8 mouse cellular contexts compared by ENCODE assay signal in the genomic region with DNA sequence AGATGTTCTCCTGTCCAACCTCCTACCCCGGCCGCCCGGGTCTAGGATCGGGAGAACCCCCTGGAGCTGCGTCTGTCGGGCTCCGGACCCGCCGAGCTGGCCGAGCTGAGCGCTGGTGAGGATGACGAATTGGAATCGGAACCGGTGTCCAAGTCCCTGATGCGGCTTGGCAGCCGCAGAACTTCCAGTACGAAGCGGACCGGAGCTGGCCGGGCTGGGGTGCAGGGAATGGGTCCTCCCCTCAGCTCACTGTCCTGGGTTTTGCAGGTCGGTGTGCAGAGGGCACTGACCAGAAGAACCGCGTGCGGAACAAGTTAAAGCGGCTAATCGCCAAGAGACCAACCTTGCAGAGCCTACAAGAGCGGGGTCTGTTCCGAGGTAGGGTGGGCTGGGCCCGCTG. TPM values are rescaled to one million over a fixed set of nuclear protein-coding genes. Genes with fewer than 3 reads are reported as not detected.
DNase-seq lines count a peak whose midpoint lies in the region; ATAC-seq and TF ChIP-seq lines count a peak whose summit lies in the region.

No protein-coding gene starts in this region.

- peak; percentile 1; the same call in 1 of the 2 replicates for ATAC-seq in lung, postnatal 0 days
- ATAC-seq in hindbrain, embryonic 13.5 days (ENCODE audit: low FRiP score) = no peak
- ATAC-seq in liver, postnatal 0 days = no peak; the same call in 1 of the 2 replicates
- no peak for ATAC-seq in CD4-positive, CD25-positive, alpha-beta regulatory T cell, adult 4 months

- no peak overlapping the region for H3K9ac ChIP-seq in lung, postnatal 0 days (replicated peaks; ENCODE audit: low read depth)
- peak overlapping the region; percentile 63 for H3K9ac ChIP-seq in hindbrain, embryonic 13.5 days
- H3K9ac ChIP-seq in liver, postnatal 0 days (replicated peaks) = peak overlapping the region; percentile 66

- H3K9me3 ChIP-seq in lung, postnatal 0 days (ENCODE audit: low read length) = no peaks in the 10 kb centered on the region
- H3K9me3 ChIP-seq in forebrain, embryonic 10.5 days = 0 out of 2 replicates have a peak, but pooled peaks cover 5% of the 10 kb centered on the region
- H3K9me3 ChIP-seq in hindbrain, embryonic 13.5 days = no peaks in the 10 kb centered on the region
- no peaks in the 10 kb centered on the region for H3K9me3 ChIP-seq in liver, postnatal 0 days (ENCODE audit: low read length)

- H3K4me3 ChIP-seq in lung, postnatal 0 days (ENCODE audit: low read depth, low read length) = peak overlapping the region; percentile 40
- peak overlapping the region; percentile 52 for H3K4me3 ChIP-seq in forebrain, embryonic 10.5 days
- H3K4me3 ChIP-seq in hindbrain, embryonic 13.5 days = peak overlapping the region; percentile 36
- H3K4me3 ChIP-seq in liver, postnatal 0 days (ENCODE audit: low read depth, low read length) = peak overlapping the region; percentile 56

- WGBS in lung, postnatal 0 days = 10% methylated on average over 28 of the region's 29 CpGs
- 5% methylated on average over 29 of the region's 29 CpGs for WGBS in forebrain, embryonic 10.5 days
- 3% methylated on average over 29 of the region's 29 CpGs for WGBS in hindbrain, embryonic 13.5 days
- WGBS in liver, postnatal 0 days (ENCODE audit: insufficient replicate concordance) = 35% methylated on average over 29 of the region's 29 CpGs

- no peak overlapping the region for H3K27ac ChIP-seq in lung, postnatal 0 days (ENCODE audit: low read length)
- H3K27ac ChIP-seq in forebrain, embryonic 10.5 days = peak overlapping the region; percentile 67; the same call in 1 of the 2 replicates
- no peak overlapping the region for H3K27ac ChIP-seq in hindbrain, embryonic 13.5 days
- H3K27ac ChIP-seq in liver, postnatal 0 days (ENCODE audit: low read depth) = no peak overlapping the region

- H3K36me3 ChIP-seq in lung, postnatal 0 days (ENCODE audit: insufficient read depth, low read length) = no peaks in the 10 kb centered on the region
- H3K36me3 ChIP-seq in forebrain, embryonic 10.5 days (replicated peaks) = peaks cover 21% of the 10 kb centered on the region
- no peaks in the 10 kb centered on the region for H3K36me3 ChIP-seq in hindbrain, embryonic 13.5 days
- H3K36me3 ChIP-seq in liver, postnatal 0 days (replicated peaks; ENCODE audit: insufficient read depth, low read length) = peaks cover 5% of the 10 kb centered on the region

- TF ChIP-seq CTCF in lung, postnatal 0 days (IDR thresholded peaks at IDR 0.05) = no peak
- TF ChIP-seq CTCF in liver, postnatal 0 days (IDR thresholded peaks at IDR 0.05; ENCODE audit: low read depth) = no peak

- no peak for TF ChIP-seq EP300 in lung, postnatal 0 days (IDR thresholded peaks at IDR 0.05)
- TF ChIP-seq EP300 in liver, postnatal 0 days (IDR thresholded peaks at IDR 0.05; ENCODE audit: low read depth) = no peak

- peaks cover 52% of the 10 kb centered on the region for H3K27me3 ChIP-seq in lung, postnatal 0 days (replicated peaks; ENCODE audit: insufficient read depth, low read length)
- H3K27me3 ChIP-seq in forebrain, embryonic 10.5 days (ENCODE audit: poor library complexity, severe bottlenecking) = peaks cover 100% of the 10 kb centered on the region
- H3K27me3 ChIP-seq in hindbrain, embryonic 13.5 days = peaks cover 94% of the 10 kb centered on the region
- H3K27me3 ChIP-seq in liver, postnatal 0 days (ENCODE audit: insufficient read depth, low read length) = no peaks in the 10 kb centered on the region

- DNase-seq in lung, postnatal 0 days (ENCODE audit: low spot score) = no peak
- DNase-seq in lung, postnatal 14 days = no peak
- DNase-seq in forebrain, embryonic 10.5 days (ENCODE audit: extremely low spot score, low spot score) = peak; percentile 41
- no peak for DNase-seq in liver, postnatal 0 days
- no peak for DNase-seq in left cerebral cortex, adult 18-20 months (ENCODE audit: low spot score in 2 of 2)
- DNase-seq in ovary, postnatal 36 days (ENCODE audit: low spot score) = no peak

- H3K4me1 ChIP-seq in lung, postnatal 0 days (ENCODE audit: insufficient read depth, low read depth, low read length) = peaks cover 8% of the 10 kb centered on the region
- H3K4me1 ChIP-seq in forebrain, embryonic 10.5 days = peaks cover 18% of the 10 kb centered on the region
- peaks cover 17% of the 10 kb centered on the region for H3K4me1 ChIP-seq in hindbrain, embryonic 13.5 days (replicated peaks)
- peaks cover 22% of the 10 kb centered on the region for H3K4me1 ChIP-seq in liver, postnatal 0 days (ENCODE audit: insufficient read depth)

- peak overlapping the region; percentile 69 for H3K4me2 ChIP-seq in lung, postnatal 0 days (replicated peaks; ENCODE audit: low read depth, low read length)
- peak overlapping the region; percentile 59 for H3K4me2 ChIP-seq in hindbrain, embryonic 13.5 days
- peak overlapping the region; percentile 91 for H3K4me2 ChIP-seq in liver, postnatal 0 days (ENCODE audit: low read depth, low read length)

RNA-seq across cellular contexts. Expression of a gene that starts 5.1 kb away (rescaled TPM):
- polyA plus RNA-seq in lung, postnatal 0 days (2015; fragmentation: Nextera tagmentation; extraction: Ambion mirVana) = 8.5 TPM in 2 replicates
- 1.5 and 1.7 TPM in 2 replicates for polyA plus RNA-seq in forebrain, embryonic 10.5 days (2016; fragmentation: Nextera tagmentation; extraction: Ambion mirVana)
- 1.0 and 1.1 TPM in 2 replicates for polyA plus RNA-seq in hindbrain, embryonic 13.5 days (2015; fragmentation: Nextera tagmentation; extraction: Ambion mirVana)
- polyA plus RNA-seq in liver, postnatal 0 days (2015; fragmentation: Nextera tagmentation; extraction: Ambion mirVana) = 13.5 and 14.8 TPM in 2 replicates
- 1 to 10 TPM; 1.1 TPM for total RNA-seq in left cerebral cortex, adult 18-20 months (2021)
- 100 to 1,000 TPM in 1 of 2 experiments, 10 to 100 TPM in 1; 92.4 to 118 TPM for polyA plus RNA-seq in CD4-positive, CD25-positive, alpha-beta regulatory T cell, adult 4 months (2017; shearing (Covaris generic))

RNA-seq across cellular contexts. Expression of a gene that starts 14.9 kb away (rescaled TPM):
- polyA plus RNA-seq in lung, postnatal 0 days (2015; fragmentation: Nextera tagmentation; extraction: Ambion mirVana) = 4.2 and 5.2 TPM in 2 replicates
- 7.0 and 7.9 TPM in 2 replicates for polyA plus RNA-seq in forebrain, embryonic 10.5 days (2016; fragmentation: Nextera tagmentation; extraction: Ambion mirVana)
- 1.6 and 1.8 TPM in 2 replicates for polyA plus RNA-seq in hindbrain, embryonic 13.5 days (2015; fragmentation: Nextera tagmentation; extraction: Ambion mirVana)
- polyA plus RNA-seq in liver, postnatal 0 days (2015; fragmentation: Nextera tagmentation; extraction: Ambion mirVana) = 0.04 TPM in 2 replicates
- total RNA-seq in left cerebral cortex, adult 18-20 months (2021) = 1 to 10 TPM; 3.0 to 4.4 TPM
- polyA plus RNA-seq in CD4-positive, CD25-positive, alpha-beta regulatory T cell, adult 4 months (2017; shearing (Covaris generic)) = under 1 TPM; 0.19 to 0.75 TPM

RNA-seq across cellular contexts. Expression of a gene that starts 15.2 kb away (rescaled TPM):
- polyA plus RNA-seq in lung, postnatal 0 days (2015; fragmentation: Nextera tagmentation; extraction: Ambion mirVana) = 61.1 and 63.1 TPM in 2 replicates
- 191 and 202 TPM in 2 replicates for polyA plus RNA-seq in forebrain, embryonic 10.5 days (2016; fragmentation: Nextera tagmentation; extraction: Ambion mirVana)
- polyA plus RNA-seq in hindbrain, embryonic 13.5 days (2015; fragmentation: Nextera tagmentation; extraction: Ambion mirVana) = 116 and 119 TPM in 2 replicates
- polyA plus RNA-seq in liver, postnatal 0 days (2015; fragmentation: Nextera tagmentation; extraction: Ambion mirVana) = 51.3 and 62.3 TPM in 2 replicates
- 10 to 100 TPM; 53.3 to 57.9 TPM for total RNA-seq in left cerebral cortex, adult 18-20 months (2021)
- polyA plus RNA-seq in CD4-positive, CD25-positive, alpha-beta regulatory T cell, adult 4 months (2017; shearing (Covaris generic)) = 10 to 100 TPM; 20.4 to 33.2 TPM

RNA-seq across cellular contexts. Expression of a gene that starts 27.4 kb away (rescaled TPM):
- polyA plus RNA-seq in lung, postnatal 0 days (2015; fragmentation: Nextera tagmentation; extraction: Ambion mirVana) = not detected in 2 replicates
- polyA plus RNA-seq in forebrain, embryonic 10.5 days (2016; fragmentation: Nextera tagmentation; extraction: Ambion mirVana) = 0.04 TPM in 1 of 2 replicates, not detected in the other
- not detected in 2 replicates for polyA plus RNA-seq in hindbrain, embryonic 13.5 days (2015; fragmentation: Nextera tagmentation; extraction: Ambion mirVana)
- polyA plus RNA-seq in liver, postnatal 0 days (2015; fragmentation: Nextera tagmentation; extraction: Ambion mirVana) = 18.4 and 29.0 TPM in 2 replicates
- total RNA-seq in left cerebral cortex, adult 18-20 months (2021) = under 1 TPM; 0.07 to 0.14 TPM
- not detected for polyA plus RNA-seq in CD4-positive, CD25-positive, alpha-beta regulatory T cell, adult 4 months (2017; shearing (Covaris generic))

RNA-seq across cellular contexts. Expression of a gene that starts 38.0 kb away (rescaled TPM):
- polyA plus RNA-seq in lung, postnatal 0 days (2015; fragmentation: Nextera tagmentation; extraction: Ambion mirVana) = 13.5 and 14.2 TPM in 2 replicates
- 9.1 and 11.4 TPM in 2 replicates for polyA plus RNA-seq in forebrain, embryonic 10.5 days (2016; fragmentation: Nextera tagmentation; extraction: Ambion mirVana)
- polyA plus RNA-seq in hindbrain, embryonic 13.5 days (2015; fragmentation: Nextera tagmentation; extraction: Ambion mirVana) = 12.1 and 16.5 TPM in 2 replicates
- 5.3 and 5.7 TPM in 2 replicates for polyA plus RNA-seq in liver, postnatal 0 days (2015; fragmentation: Nextera tagmentation; extraction: Ambion mirVana)
- total RNA-seq in left cerebral cortex, adult 18-20 months (2021) = 10 to 100 TPM; 43.5 to 46.3 TPM
- polyA plus RNA-seq in CD4-positive, CD25-positive, alpha-beta regulatory T cell, adult 4 months (2017; shearing (Covaris generic)) = 10 to 100 TPM in 1 of 2 experiments, 1 to 10 TPM in 1; 4.0 to 14.7 TPM
